Mouse (Mus musculus): ENCODE results near the gene Nrap.

- no peak for TF ChIP-seq CTCF (IDR thresholded peaks at IDR 0.05; ENCODE audit: low read depth)
- TF ChIP-seq EP300 (optimal IDR thresholded peaks at IDR 0.05), result no peak
These were observed 53.5 kb downstream of the Nrap start for GRCm38 (mm10) chr19:56336321-56336720.

Measured in stomach, postnatal 0 days (tissue).